Mouse (Mus musculus) midbrain, postnatal 0 days (tissue): ENCODE results near the gene 1700123O20Rik. TPM values are rescaled to one million over a fixed set of nuclear protein-coding genes. Genes with fewer than 3 reads are reported as not detected.

Experiments
- ATAC-seq: fragments of 200-750 bp; cut with Nextera tagmentation; 2 replicates; pipeline ENCODE4 v1.8.0; 2017; ENCODE audit warnings: moderate number of reproducible peaks, mild to moderate bottlenecking, moderate TSS enrichment, moderate library complexity; ENCODE audit not compliant: low FRiP score
- DNase-seq: peaks from one replicate; pipeline ENCODE4 v3.0.0-alpha.2; 2015; ENCODE audit warnings: low spot score
- H3K27ac ChIP-seq: fragments of 300-500 bp; sonication (generic); 2 replicates; pipeline ENCODE4 v1.5.1; 2014; ENCODE audit warnings: low read depth, mild to moderate bottlenecking, low read length, mixed read lengths
- H3K27me3 ChIP-seq: fragments of 300-500 bp; sonication (generic); 2 replicates; pipeline ENCODE4 v1.6.1; 2014; ENCODE audit warnings: low read length, control low read depth, mixed read lengths; ENCODE audit not compliant: insufficient read depth
- H3K36me3 ChIP-seq: fragments of 300-500 bp; sonication (generic); 2 replicates; pipeline ENCODE4 v1.6.1; 2014; ENCODE audit warnings: low read length, control low read depth, mixed read lengths; ENCODE audit not compliant: insufficient read depth
- H3K4me1 ChIP-seq: fragments of 300-500 bp; sonication (generic); 2 replicates; pipeline ENCODE4 v1.6.1; 2014; ENCODE audit warnings: mild to moderate bottlenecking, control low read depth, antibody characterized with exemption, low read length, mixed read lengths; ENCODE audit not compliant: insufficient read depth
- H3K4me2 ChIP-seq: fragments of 300-500 bp; sonication (generic); 2 replicates; pipeline ENCODE4 v1.6.1; 2014; ENCODE audit warnings: low read depth, mild to moderate bottlenecking, low read length, mixed read lengths; ENCODE audit not compliant: poor library complexity, severe bottlenecking
- H3K4me3 ChIP-seq: fragments of 300-500 bp; sonication (generic); 2 replicates; pipeline ENCODE4 v1.5.1; 2014; ENCODE audit warnings: low read depth, mild to moderate bottlenecking, low read length, moderate library complexity
- H3K9ac ChIP-seq: fragments of 300-500 bp; sonication (generic); replicated peaks from 2 replicates; pipeline ENCODE4 v1.6.1; 2014; ENCODE audit warnings: mild to moderate bottlenecking, low read length, moderate library complexity, mixed read lengths; ENCODE audit not compliant: poor library complexity, severe bottlenecking
- H3K9me3 ChIP-seq: fragments of 300-500 bp; sonication (generic); 2 replicates; pipeline ENCODE4 v1.6.1; 2016; ENCODE audit warnings: low read length, control low read depth
- CTCF ChIP-seq: IDR thresholded peaks from 2 replicates; pipeline ENCODE4 v1.5.1; 2016; ENCODE audit warnings: antibody characterized with exemption, mild to moderate bottlenecking
- WGBS: fragments of 180-500 bp; shearing (Covaris S2); extraction: QIAGEN DNeasy Blood & Tissue Kit; methylation state at CpG from one replicate; pipeline ENCODE4 v1.1.7; 2014; 5-methylcytosine and 5-hydroxymethylcytosine counted together
- polyA plus RNA-seq: library from polyadenylated mRNA; unstranded; fragments of >200 nt; fragmentation: Nextera tagmentation; extraction: Ambion mirVana; gene quantifications from 2 replicates; pipeline ENCODE4 v1.2.1, GENCODE M21; 2015
- total RNA-seq: library from RNA; depleted of rRNA; stranded (reverse); fragments of >200 nt; gene quantifications from 2 replicates; pipeline ENCODE4 v1.2.3, GENCODE M21; 2014; rRNA removed

Gene 1700123O20Rik
- total RNA-seq, result 44.2 and 46.5 TPM in 2 replicates
- polyA plus RNA-seq, result 61.1 and 67.6 TPM in 2 replicates

DNA sequence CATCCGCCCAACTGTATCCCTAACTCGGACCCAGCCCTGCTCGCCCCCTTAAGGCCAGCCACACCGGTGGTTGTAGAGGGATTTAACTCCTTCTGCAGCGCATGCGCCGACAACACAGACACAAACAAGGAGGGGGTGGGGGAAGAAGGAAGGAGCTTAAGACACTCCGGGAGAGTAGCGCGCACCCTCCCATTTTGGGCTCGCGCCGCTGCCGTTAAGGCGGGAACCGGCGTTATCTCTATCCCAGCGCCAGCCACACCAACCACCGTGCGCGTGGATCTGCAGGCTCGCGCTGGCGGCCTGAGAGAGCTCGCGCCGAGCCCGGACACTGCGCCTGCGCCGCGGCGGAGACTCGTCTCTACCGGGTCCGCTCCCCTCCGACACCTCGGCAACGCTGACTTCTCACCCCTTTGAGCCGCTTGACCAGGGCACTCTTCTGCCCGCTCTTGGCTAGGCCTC, at the start of gene 1700123O20Rik:
Gene 1700123O20Rik (plus strand): TSS at position 154 of the 459 bp plus-strand sequence.
- Histone ChIP-seq H3K27me3 (no peaks in the 10 kb centered on the region), H3K36me3 (peaks cover 24% of the 10 kb centered on the region), H3K4me3 (peak within 1 kb of the TSS; percentile 67), H3K27ac (peak within 1 kb of the TSS; percentile 96), H3K4me2 (peak within 1 kb of the TSS; percentile 65), H3K9me3 (no peaks in the 10 kb centered on the region), H3K4me1 (peaks cover 6% of the 10 kb centered on the region; the same call in 1 of the 2 replicates), H3K9ac (peak within 1 kb of the TSS; percentile 93)
- DNase-seq, result peak; percentile 91
- under 1% methylated on average over 41 of the region's 41 CpGs for WGBS
- peak; percentile 70 for TF ChIP-seq CTCF
- ATAC-seq, result peak; percentile 78

DNA sequence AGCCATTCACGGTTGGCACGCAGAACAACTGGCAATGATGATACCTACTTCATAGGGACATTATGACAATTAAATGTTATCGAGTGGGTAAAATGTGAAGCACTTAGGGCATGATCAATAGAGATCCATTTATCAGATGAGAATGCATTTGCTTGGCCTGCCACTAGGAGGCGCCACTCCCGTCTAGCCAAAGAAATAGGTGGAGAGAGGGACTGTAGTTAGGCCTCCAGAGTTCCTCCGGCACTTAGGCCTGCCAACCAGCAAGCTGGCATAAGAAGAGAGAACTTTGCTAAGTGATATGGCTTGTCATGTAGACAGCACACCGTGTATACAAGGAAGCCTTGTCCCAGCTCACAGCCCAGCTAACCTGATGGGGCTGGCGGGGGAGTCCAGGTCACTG, 49.1 kb upstream of the 1700123O20Rik start:
- ATAC-seq, result no peak
- no peak overlapping the region for H3K4me3 ChIP-seq
- peak; percentile 88 for TF ChIP-seq CTCF

DNA sequence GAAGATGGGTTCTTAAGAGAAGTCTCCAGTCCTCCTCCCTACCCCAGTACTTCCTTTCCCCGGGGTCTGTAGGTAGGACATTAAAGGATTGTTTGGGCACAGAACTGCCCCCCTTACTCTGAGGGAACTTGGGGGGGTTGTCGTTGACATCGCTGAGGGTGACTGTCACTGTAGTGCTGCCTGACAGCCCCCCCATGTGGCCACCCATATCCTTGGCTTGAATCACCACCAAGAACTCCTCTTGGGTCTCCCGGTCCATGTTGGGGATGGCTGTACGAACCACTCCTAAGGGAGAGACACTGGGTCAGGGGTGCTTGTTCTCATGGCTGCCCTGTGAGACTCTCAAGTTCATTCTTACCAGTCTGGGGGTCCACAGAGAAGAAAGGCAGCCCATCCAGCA, 47.8 kb upstream of the 1700123O20Rik start:
- Histone ChIP-seq H3K4me3 (no peak overlapping the region), H3K4me2 (no peak overlapping the region), H3K9me3 (no peaks in the 10 kb centered on the region), H3K27me3 (no peaks in the 10 kb centered on the region), H3K4me1 (peaks cover 9% of the 10 kb centered on the region; the same call in 1 of the 2 replicates), H3K36me3 (peaks cover 23% of the 10 kb centered on the region), H3K9ac (0 out of 2 replicates have a peak overlapping the region, but pooled peaks have one; percentile 33), H3K27ac (no peak overlapping the region)
- TF ChIP-seq CTCF, result peak; percentile 60
- DNase-seq (no peak), ATAC-seq (no peak)
- 70% methylated on average over 5 of the region's 5 CpGs for WGBS

More for the DNA sequence above, 49.1 kb upstream of the 1700123O20Rik start:
- WGBS, result 52% methylated on average over 8 of the region's 8 CpGs
- Histone ChIP-seq H3K36me3 (peaks cover 24% of the 10 kb centered on the region), H3K9me3 (no peaks in the 10 kb centered on the region), H3K27me3 (no peaks in the 10 kb centered on the region), H3K9ac (no peak overlapping the region), H3K4me1 (peaks cover 9% of the 10 kb centered on the region; the same call in 1 of the 2 replicates), H3K4me2 (no peak overlapping the region), H3K27ac (no peak overlapping the region)
- no peak for DNase-seq

DNA sequence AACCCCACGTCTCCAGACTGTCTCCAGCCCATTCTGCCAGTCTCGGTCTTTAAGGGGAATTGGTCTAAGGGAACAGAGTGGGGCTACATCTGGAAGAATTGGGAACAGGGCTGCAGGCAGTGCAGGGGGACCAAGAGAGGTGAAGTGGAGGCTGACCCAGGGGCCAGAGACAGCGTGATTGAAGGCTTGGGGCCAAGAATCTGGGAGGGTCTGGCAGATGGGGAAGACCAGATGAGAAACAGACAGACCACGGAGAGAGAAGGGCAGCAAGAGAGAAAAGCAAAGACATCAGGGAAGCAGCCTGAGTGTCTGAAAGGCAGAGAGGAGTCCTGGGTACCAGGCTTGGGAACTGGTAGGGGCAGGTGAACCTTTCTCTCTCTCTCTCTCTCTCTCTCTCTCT, 45.9 kb upstream of the 1700123O20Rik start:
- ATAC-seq, result no peak
- no peak for DNase-seq
- H3K9ac ChIP-seq, result peak overlapping the region; percentile 91
- H3K4me1 ChIP-seq, result peaks cover 9% of the 10 kb centered on the region; the same call in 1 of the 2 replicates
- 15% methylated on average over 4 of the region's 4 CpGs for WGBS
- peak overlapping the region; percentile 83 for H3K4me3 ChIP-seq
- no peak overlapping the region for H3K27ac ChIP-seq
- TF ChIP-seq CTCF, result no peak
- H3K4me2 ChIP-seq, result peak overlapping the region; percentile 82
- no peaks in the 10 kb centered on the region for H3K27me3 ChIP-seq
- H3K36me3 ChIP-seq, result peaks cover 37% of the 10 kb centered on the region
- H3K9me3 ChIP-seq, result no peaks in the 10 kb centered on the region

DNA sequence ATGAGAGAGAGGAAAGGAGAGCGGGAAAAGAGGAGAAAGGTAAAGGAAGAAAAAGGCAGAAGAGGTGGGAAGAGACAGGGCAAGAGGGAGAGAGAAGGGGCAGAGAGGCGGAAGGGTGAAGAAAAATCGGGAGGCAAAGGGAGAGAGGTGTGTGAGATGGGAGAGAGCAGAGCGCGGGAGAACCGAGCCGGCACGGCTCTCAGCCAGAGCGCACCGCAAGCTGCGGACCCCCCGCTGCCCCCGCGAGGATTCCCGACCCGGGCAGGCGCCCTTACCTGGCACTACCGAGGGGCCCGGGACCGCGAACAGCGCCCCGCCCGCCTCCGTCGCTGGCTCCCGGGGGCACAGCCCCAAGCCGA, 45.1 kb upstream of the 1700123O20Rik start, which contains the start of gene Gm17606:
Gene Gm17606 (plus strand): TSS at position 7 of the 359 bp plus-strand sequence.
- H3K9me3 ChIP-seq, result no peaks in the 10 kb centered on the region
- peak within 1 kb of the TSS; percentile 83 for H3K4me3 ChIP-seq
- 0% methylated on average over 4 of the region's 28 CpGs for WGBS
- TF ChIP-seq CTCF, result no peak
- peak within 1 kb of the TSS; percentile 91 for H3K9ac ChIP-seq
- H3K4me2 ChIP-seq, result peak within 1 kb of the TSS; percentile 82
- peaks cover 9% of the 10 kb centered on the region; the same call in 1 of the 2 replicates for H3K4me1 ChIP-seq
- H3K27ac ChIP-seq, result peak within 1 kb of the TSS; percentile 84
- H3K27me3 ChIP-seq, result no peaks in the 10 kb centered on the region
- ATAC-seq (peak; percentile 32), DNase-seq (no peak)
- H3K36me3 ChIP-seq, result peaks cover 42% of the 10 kb centered on the region

- Histone ChIP-seq H3K4me3 (peak within 1 kb of the TSS; percentile 83), H3K4me1 (peaks cover 9% of the 10 kb centered on the region; the same call in 1 of the 2 replicates), H3K27ac (peak within 1 kb of the TSS; percentile 84), H3K9me3 (no peaks in the 10 kb centered on the region), H3K4me2 (peak within 1 kb of the TSS; percentile 82), H3K27me3 (no peaks in the 10 kb centered on the region), H3K36me3 (peaks cover 47% of the 10 kb centered on the region), H3K9ac (peak within 1 kb of the TSS; percentile 91)
- under 1% methylated on average over 38 of the region's 52 CpGs for WGBS
- ATAC-seq, result peak; percentile 85
- DNase-seq, result peak; percentile 91
- peak; percentile 91 for TF ChIP-seq CTCF
Observed at GRCm38 (mm10) chr14:54641305-54641969, 44.6 kb upstream of the 1700123O20Rik start, which contains the start of gene Cdh24. TSS of gene Cdh24 (minus strand) at chr14:54641364.
